In the genomic region with DNA sequence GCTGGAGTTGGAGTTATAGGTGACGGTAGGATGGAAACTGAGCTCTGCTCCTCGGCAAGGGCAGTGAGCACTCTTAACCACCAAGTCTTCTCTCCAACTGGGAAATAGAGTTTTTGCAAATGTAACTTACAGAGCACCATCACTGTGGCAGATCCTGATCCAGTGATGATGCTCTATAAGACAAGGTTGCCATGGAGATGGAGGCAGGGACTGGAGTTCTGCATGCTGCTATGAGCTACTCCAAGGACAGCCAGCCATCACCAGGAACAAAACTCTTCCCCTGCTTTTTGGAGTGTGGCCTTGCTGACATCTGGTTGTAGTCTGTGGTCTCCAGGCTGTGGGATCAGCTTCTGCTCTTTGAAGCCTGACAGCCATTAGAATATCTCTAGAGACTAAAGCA, we compare ENCODE assay signal across 20 mouse cellular contexts. TPM values are rescaled to one million over a fixed set of nuclear protein-coding genes. Genes with fewer than 3 reads are reported as not detected.
DNase-seq lines count a peak whose midpoint lies in the region; ATAC-seq and TF ChIP-seq lines count a peak whose summit lies in the region.
"Had no signal": no experiment of that assay in that cellular context is flagged by ENCODE, and none has a peak within 500 bp of the region (broad histone marks: within the 10 kb centered on the region; RNA-seq: fewer than 3 reads in every experiment).

No protein-coding gene starts in this region.

- DNase-seq in forebrain, postnatal 0 days: no peak
- no peak for DNase-seq in forebrain, embryonic 11.5 days (ENCODE audit: low spot score)
- peak; percentile 55 for DNase-seq in brain, adult 2 months (ENCODE audit: low read depth, low spot score)
- DNase-seq: adrenal gland, adult 2 months; adrenal gland, adult 8-10 months; adrenal gland, postnatal 10 days; adrenal gland, postnatal 14 days; adrenal gland, postnatal 25 days; adrenal gland, postnatal 36 days; B cell, adult 2 months; cerebellum, adult 11 months; cerebellum, adult 11-12 months; cerebellum, adult 18-20 months; cerebellum, adult 2 months had no signal

- H3K4me3 ChIP-seq in forebrain, postnatal 0 days (ENCODE audit: low read depth, low read length): no peak overlapping the region
- H3K4me3 ChIP-seq in forebrain, embryonic 11.5 days (ENCODE audit: low read depth, low read length): no peak overlapping the region

- no peak overlapping the region for H3K4me2 ChIP-seq in forebrain, postnatal 0 days (ENCODE audit: low read depth)
- H3K4me2 ChIP-seq in forebrain, embryonic 11.5 days (ENCODE audit: low read depth, low read length, severe bottlenecking): no peak overlapping the region

- WGBS in forebrain, postnatal 0 days: 97% methylated on average over 2 of the region's 2 CpGs
- WGBS in forebrain, embryonic 11.5 days: 98% methylated on average over 2 of the region's 2 CpGs

- no peaks in the 10 kb centered on the region for H3K27me3 ChIP-seq in forebrain, postnatal 0 days (ENCODE audit: insufficient read depth, low read length)
- H3K27me3 ChIP-seq in forebrain, embryonic 11.5 days (ENCODE audit: control insufficient read depth, insufficient read depth, low read length): no peaks in the 10 kb centered on the region
- H3K27me3 ChIP-seq: CH12.LX, Patski had no signal

- H3K9me3 ChIP-seq in forebrain, postnatal 0 days (ENCODE audit: low read length): no peaks in the 10 kb centered on the region
- H3K9me3 ChIP-seq in forebrain, embryonic 11.5 days (ENCODE audit: control insufficient read depth, low read length): no peaks in the 10 kb centered on the region
- H3K9me3 ChIP-seq: G1E had no signal

- H3K4me1 ChIP-seq in forebrain, postnatal 0 days (ENCODE audit: insufficient read depth): 0 out of 2 replicates have a peak, but pooled peaks cover 8% of the 10 kb centered on the region
- H3K4me1 ChIP-seq in forebrain, embryonic 11.5 days (replicated peaks; ENCODE audit: control insufficient read depth, insufficient read depth, low read length): 0 out of 2 replicates have a peak, but pooled peaks cover 2% of the 10 kb centered on the region

- ATAC-seq in forebrain, postnatal 0 days: peak; percentile 53; the same call in 1 of the 2 replicates
- no peak for ATAC-seq in forebrain, embryonic 11.5 days (replicated peaks; ENCODE audit: low FRiP score)
- ATAC-seq in megakaryocyte, adult 5-6 weeks (ENCODE audit: poor library complexity, severe bottlenecking): no peak
- ATAC-seq: activated CD4-positive, CD25-positive, alpha-beta regulatory T cell, adult 4 months; CD4-positive, CD25-positive, alpha-beta regulatory T cell, adult 4 months; Patski had no signal

- H3K36me3 ChIP-seq in forebrain, postnatal 0 days (ENCODE audit: insufficient read depth): peaks cover 37% of the 10 kb centered on the region
- no peaks in the 10 kb centered on the region for H3K36me3 ChIP-seq in forebrain, embryonic 11.5 days (ENCODE audit: control insufficient read depth, insufficient read depth, low read length)

- TF ChIP-seq CTCF in forebrain, postnatal 0 days (IDR thresholded peaks at IDR 0.05; ENCODE audit: low read depth): no peak

- H3K9ac ChIP-seq in forebrain, postnatal 0 days: no peak overlapping the region
- no peak overlapping the region for H3K9ac ChIP-seq in forebrain, embryonic 11.5 days (ENCODE audit: low read length)

- H3K27ac ChIP-seq in forebrain, postnatal 0 days (ENCODE audit: low read depth, low read length): no peak overlapping the region
- H3K27ac ChIP-seq in forebrain, embryonic 11.5 days (ENCODE audit: low read depth, low read length): no peak overlapping the region

RNA-seq across cellular contexts. Expression of gene Pcbp1, which starts 39.7 kb away (rescaled TPM):
- total RNA-seq in forebrain, postnatal 0 days (2014; rRNA removed): 45.7 and 49.3 TPM in 2 replicates
- polyA plus RNA-seq in forebrain, postnatal 0 days (2015; fragmentation: Nextera tagmentation; extraction: Ambion mirVana): 340 and 351 TPM in 2 replicates
- polyA plus RNA-seq in forebrain, embryonic 11.5 days (2014; fragmentation: Nextera tagmentation; extraction: Ambion mirVana): 573 and 583 TPM in 2 replicates
- total RNA-seq in megakaryocyte, adult 5-6 weeks (2015): 204 and 222 TPM in 2 replicates
- total RNA-seq in megakaryocyte, adult 5-6 weeks (2017): 58.9 and 76.8 TPM in 2 replicates
